Mouse (Mus musculus) forelimb bud, embryonic 11.5 days (tissue): ENCODE results near the gene Thap12.
A peak's percentile ranks its signal among the peaks of the same experiment; 100 is the strongest.

ENCODE experiments used
- DNase-seq: peaks from one replicate; pipeline ENCODE4 v3.0.0-alpha.2; 2012; ENCODE audit warnings: low read depth, low spot score

The Thap12 gene

DNA sequence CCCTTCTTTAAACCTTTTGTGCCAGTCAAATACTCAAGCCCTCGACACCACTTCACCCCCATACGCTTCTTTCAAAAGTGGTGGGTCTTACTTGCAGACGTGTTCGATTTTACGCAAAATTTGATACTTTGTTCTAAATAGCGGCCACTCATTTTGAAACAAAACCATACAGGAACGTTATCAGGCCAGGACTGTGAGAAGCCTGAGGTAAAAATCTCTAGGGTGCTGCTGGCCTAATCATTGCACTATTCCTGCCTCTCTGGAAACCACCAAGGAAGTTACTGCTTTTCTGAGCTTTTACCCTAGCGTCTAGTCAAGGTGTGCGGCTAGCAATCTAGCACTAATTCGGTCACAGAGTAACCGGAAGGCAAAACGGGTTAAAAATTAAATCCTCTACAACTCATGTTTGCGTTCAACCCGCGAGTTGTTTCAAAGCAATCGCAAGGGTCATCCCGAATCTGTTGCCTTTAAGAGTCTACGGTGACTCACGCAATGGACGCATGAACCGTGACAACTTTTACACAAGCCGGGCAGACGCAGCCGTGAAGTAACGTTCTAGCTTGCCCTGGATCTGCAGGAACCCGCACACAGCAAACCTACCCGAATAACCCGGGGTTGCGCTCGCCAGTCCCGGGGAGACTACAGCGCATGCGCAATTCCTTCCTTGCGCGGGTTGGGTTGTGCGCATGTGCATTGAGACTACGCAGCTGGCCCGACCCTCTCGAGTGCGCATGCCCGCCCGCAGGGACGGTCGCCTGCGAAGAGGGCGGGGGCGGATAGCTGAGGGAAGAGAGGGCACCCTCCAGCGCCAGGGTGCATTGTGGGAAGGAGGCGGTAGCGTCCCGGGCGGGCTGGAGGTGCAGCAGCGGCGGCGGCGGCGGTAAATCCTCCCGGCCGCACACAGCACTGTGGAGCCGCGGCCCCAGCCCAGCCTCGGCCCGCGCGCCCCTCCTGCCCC lies at the start of gene Thap12:
TSS of gene Thap12 (plus strand) at position 821 of the 958 bp plus-strand sequence.
- peak; percentile 98 for DNase-seq

DNA sequence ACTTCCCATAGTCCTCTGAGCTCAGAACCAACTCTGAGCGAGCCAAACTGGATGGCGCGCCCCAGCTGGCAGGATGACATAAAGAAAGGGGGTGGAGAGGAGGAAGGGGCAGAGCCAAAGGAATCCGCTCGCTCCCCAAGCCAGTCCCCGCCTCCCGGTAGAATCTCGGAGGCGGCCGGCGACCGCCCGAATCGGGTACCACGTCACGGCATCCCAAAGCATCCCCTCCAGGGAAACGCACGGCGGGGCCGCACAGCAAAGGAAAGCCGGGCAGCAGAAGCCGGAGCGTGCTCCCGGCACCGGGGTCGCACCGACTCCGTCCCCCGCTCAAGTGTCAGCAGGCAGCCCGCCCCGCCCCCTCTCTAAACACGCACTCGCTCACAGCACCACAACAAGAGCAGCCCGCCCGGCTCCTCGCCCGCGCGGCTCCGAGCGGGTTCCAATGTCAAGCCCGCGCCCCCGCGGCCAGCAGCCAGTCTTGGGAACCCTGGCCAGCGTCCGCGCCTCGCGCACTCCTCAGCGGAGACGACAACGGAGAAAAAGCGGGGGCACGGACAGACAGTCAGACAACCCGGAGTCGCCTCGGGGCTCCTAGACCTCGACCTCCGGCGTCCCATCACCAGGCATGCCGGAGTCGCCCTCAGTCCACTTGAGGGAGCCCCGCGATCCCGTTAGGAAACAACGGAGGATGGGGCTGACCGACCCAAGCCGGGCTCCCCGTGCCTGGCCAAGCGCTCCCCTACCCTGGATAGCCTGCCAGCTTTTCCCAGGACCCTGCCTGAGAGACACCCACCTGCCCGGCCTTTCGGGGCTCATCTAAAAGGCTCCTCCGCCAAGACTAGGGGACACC lies 47.0 kb upstream of the Thap12 start:
- DNase-seq, result peak; percentile 74

DNA sequence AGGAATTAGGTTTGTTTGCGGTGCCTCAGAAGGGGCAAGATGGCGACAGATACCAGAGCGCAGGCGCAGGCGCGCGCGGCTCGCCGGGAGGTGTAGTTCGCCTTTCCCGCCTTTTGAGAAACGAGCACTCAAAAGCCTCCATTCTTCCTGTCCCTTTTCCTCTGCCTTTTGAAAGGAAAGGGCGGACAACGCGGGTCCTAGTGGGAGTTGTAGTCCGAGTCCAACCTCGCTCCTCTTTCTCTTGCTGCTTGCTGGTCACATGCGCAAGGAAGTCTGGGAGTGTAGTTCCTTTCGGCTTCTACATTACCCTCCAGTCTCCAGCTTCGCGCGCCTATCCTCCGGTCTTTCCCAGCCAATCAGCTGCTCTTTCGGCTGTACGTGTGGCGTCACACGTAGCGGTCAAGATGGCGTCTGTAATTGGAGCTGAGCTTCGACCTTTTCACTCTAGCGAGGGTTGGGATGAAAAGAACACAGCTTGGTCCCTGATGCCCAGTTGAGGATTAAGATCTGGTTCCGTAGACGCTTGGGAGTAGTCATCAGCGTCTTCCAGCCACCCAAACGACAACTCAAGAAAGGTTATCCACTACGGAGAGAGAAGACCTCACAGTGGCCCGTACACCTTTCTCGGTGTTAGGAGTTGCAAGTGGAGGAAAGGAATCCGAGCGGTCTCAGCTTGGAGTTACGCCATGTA lies 46.2 kb upstream of the Thap12 start, which contains the start of gene Emsy:
TSS of gene Emsy (minus strand) at position 253 of the 691 bp plus-strand sequence.
- DNase-seq, result peak; percentile 99

DNA sequence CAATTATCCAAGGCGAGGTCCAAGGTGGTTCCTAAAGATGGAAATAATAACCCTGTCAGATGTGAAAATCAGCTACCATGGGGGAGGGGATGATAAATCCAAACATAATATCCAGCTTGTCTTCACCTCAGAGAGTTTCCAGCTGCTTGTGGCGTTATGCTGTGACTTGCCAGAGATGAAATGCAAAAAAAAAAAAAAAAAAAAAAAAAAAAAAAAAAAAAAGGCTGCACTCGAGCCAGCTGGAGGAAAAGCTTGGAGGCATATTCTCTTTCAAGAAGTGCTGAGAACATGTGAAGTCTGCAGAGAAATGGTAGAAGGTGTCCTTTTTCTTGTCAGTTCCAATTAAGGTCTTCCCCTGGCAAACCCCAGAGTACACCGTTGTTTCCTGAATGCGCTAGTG lies 37.7 kb upstream of the Thap12 start:
- DNase-seq, result peak; percentile 45

DNA sequence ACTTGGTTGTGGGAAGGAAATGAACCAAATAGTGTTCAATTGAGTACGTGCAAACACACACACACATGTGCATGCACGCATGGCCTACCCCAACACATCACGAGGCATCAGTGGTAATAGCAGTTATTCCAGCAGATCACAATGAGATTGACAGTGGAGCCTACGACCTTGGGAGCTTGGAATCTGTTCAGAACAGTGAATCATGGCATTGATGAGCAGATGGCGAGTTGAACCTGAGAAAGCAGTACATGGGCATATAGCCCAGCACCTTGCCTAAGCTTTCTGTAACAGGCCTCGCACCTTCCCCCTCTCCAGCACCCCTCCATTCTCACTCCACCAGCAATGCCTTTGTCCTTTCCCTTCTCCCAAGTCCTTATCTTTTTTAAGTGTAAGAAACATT lies 37.2 kb upstream of the Thap12 start:
- DNase-seq, result no peak

DNA sequence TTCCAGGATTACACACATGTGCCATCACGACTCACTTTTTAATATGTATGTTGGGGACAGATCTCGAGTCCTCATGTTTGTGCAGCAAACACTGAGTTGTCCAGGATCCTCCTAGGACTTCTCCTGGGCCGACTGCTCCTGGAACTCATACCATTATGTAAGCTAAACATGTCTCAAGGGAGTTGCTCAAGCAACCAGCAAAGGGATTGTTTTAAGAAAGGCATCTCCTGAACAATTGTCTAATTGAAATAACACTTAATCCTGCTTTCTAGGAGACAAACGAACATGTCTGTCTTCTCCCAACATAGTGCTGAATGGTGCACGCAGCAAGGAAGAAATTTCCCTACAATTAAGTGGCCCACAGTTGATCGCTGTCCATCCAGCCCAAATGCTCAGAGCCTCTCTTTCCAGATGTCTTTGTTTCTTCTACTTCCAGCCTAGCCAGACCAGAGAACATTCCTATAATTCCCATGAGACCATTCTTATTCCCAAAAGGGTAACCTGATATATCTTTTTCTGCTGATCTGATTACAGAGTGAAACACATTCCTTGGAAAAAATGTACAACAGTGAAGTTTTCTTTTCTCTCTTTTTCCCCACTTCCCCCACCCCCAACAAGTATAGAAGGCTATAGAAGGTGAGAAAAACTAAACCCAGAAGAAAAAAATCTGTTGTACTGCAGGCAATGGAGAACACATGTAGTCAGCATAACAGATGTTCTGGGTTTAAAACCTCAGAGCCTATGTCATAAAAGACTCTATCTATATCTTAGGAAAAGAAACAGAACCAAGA lies 34.8 kb upstream of the Thap12 start:
- peak; percentile 85 for DNase-seq

DNA sequence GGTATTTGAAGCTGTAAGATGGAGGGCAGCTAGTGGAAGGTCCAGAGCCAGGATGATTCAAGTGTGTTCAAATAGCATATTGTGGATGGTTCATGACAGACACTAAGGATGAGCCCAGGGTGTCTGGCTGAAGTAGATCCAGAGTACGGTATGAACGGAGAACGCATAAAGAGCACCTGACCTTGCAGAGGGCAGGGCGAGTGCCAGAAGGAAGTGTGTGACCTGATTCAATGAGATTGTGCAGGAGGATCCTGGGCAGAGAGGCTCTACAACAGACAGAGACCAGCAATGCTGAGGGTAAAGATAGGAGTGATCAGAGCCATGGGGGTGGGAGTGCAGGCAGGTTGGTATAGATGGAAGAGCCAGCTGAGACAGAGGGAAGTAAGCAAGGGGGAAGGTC lies 32.1 kb upstream of the Thap12 start:
- DNase-seq, result no peak

DNA sequence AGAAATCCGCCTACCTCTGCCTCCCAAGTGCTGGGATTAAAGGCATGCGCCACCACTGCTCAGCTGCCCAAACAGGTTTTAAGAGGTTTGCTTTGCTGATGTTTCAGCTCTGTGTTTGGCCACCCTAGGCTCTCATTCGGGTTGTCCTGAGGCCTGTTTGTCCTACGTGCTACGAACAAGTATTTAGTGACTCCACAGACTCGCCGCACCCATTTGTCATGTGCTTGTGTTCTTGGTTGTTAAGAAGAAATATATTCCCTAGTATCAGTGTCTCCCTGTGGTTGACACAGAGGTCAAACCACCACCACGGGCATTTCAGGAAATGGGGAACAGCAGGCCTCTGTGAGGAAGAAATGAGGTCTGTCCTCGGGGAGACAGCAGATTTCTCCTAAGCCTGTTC lies 31.5 kb upstream of the Thap12 start:
- no peak for DNase-seq

DNA sequence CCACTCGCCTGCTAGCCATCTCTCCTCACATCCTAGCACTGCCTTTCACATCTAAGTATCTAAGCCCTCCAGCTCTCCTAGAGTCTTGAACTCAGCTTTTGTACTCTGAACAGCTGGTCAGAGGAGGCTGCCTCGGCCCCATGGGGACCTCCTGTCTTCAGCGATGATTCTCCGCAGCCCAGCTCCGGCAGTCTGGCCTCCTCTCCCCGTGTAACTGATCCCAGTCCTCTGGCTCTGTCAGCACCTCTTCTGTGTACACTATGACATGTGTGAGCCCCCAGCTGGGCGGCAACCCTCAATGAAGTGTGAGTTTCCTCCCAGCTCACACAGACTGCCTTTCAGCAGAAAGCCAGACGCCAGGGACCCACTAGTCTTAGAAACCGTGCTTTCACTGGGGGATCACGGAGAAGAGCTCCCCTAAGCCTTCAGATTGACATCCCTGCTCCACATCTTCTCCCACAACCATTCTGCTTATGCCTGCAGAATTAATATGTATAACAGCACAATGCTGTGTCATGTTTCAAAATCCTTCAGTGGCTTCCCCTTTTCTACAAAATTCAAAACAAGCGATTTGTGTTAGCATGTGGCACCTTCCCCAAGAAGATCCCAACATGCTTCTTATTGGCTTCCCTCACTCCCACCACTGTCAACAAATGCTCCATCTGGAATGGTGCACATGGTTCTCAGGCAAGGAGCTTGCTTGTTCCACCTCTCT lies 30.5 kb upstream of the Thap12 start:
- peak; percentile 75 for DNase-seq

DNA sequence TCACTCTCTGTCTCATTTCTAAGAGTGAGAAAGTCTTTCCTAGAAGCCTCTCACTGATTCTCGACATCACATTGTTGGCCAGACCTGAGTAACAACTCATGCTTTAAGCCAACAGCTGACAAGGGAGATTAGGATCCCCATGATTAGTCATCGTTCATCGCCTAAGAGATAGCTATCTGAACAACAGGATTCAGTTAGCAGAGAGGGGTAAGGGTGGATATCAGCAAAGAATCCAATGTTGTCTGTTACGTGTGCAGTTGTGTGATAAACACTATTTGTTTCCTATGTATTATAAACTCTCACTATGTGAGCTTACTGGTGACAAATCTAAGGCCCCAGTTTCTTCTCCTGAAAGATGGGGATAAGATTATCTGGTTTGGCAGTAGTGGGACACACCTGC lies 28.6 kb upstream of the Thap12 start:
- DNase-seq, result no peak

DNA sequence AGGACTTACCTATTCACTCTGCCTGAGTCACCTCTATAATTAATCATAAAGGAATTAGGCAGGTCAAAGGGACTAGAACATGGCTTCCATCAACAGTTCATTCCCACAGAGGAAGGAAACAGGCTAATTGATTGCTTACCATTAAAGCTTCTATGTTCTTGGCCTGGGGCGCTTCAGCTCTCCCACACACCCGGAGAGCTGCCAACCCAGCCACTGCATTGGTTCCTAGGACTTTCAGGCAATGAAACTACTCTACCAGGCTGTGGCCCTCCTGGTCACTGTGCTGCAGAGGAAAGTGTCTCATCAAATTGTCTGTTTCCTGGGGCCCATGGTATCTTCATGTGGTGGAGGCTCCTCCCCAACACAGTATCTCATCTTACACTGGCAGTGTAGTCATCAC lies 25.4 kb upstream of the Thap12 start:
- no peak for DNase-seq

DNA sequence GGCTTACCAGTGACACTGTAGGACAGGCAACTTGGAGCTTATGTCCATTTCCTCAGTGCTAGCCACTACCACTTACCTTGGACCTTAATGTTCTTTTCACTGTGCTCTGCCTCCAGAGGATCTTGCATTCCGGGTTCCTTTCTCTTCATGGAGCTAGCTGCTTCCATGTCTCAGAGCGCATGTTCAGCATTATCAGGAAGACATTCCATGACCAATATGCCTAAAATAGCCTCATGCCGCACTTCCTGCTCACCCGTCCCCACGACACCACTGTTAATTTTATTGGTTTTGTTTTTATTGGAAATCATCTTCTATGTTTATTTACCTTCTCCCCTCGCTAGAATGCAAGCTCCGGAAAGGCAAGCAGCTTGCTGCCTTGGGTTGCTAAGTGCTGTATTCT lies 24.5 kb upstream of the Thap12 start:
- DNase-seq, result no peak

DNA sequence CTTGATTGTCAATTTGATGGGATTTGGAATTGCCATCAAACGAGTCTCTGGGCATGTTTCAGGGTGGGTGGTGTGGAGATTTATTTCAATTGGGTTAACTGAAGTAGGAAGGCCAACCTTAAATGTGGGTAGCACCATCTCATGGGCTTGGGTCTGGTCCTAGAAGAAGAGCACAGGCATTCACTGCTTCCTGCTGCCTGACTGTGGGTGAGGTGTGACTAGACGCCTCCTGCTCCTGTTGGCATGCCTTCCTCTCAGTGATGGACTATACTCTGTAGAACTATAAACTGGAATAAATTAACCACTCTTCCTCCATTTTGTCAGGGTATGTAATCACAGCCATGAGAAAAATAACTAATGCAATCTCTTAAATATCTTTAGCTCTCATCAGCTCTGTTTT lies 22.2 kb upstream of the Thap12 start:
- no peak for DNase-seq

DNA sequence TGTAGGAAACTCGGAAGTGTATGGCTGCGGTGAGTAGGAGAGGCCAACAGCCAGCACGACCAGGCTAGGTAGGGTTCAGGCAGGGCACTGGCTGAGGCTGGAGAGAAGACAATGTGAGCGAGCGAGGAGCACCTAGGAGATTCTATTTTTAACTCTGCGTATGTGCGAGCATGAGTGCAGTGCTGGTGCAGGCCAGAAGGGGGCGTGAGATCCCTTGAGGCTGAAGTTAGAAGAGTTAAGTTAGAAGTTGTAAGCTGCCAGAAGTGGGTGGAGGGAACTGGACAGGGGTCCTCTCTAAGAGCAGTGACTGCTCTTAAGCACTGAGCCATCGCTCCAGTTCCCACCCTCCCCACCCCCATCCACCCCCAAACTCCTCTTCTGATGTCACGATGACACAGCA lies 20.1 kb upstream of the Thap12 start:
- no peak for DNase-seq

DNA sequence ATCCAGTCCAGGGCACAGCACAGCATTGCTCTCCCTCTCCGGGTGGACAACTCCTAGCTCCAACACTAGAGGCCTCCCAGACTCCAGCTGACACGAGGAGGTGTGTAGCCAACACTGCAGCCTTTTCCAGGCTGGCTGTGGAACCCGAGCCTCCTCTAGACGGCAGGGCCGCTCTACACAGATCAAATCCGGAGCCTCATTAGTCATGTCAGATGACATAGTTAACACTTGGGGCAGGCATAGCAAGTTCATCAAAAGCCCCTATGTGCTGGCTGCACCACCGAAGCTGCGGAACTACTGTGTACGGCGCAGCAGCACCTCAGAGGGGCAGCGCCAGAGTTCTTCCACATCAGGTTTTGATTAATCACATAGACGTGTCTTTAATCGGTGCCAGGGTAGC lies 17.0 kb upstream of the Thap12 start:
- peak; percentile 75 for DNase-seq

DNA sequence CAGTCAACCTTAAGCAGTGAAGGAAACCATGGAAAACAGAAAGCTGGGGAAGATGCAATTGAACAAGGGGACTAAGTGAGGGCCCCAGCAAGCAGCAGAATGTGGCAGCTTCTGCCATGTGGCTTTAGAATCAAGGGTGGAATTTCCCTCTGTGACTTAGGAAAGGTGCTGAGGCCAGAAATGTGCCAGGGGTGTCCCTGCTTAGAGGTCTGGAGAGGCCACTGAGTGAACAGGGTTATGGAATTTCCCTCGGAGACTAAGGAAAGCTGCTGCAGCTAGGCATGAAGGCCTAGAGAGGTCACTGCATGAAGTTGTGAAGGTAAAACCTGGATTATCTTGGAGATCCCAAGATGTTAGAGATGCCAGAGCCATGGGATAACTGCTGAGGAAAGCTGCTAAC lies 12.8 kb upstream of the Thap12 start:
- no peak for DNase-seq

DNA sequence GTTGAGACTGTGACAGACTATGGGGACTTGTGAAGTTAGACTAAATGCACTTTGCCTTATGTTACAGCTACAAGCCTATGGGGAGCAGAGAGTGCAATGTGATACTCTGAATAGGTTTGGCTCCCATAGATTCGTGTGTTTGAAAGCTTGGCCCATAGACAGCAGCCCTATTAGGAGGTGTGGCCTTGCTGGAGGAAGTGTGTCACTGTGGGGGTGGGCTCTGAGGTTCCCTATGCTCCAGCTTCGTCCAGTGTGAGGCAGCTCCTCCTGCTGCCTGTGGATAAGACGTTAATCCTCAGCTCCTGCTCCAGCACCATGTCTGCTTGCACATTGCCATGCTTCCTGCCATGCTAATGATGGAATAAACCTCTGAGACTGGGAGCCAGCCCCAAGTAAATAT lies 12.1 kb upstream of the Thap12 start:
- DNase-seq, result no peak

DNA sequence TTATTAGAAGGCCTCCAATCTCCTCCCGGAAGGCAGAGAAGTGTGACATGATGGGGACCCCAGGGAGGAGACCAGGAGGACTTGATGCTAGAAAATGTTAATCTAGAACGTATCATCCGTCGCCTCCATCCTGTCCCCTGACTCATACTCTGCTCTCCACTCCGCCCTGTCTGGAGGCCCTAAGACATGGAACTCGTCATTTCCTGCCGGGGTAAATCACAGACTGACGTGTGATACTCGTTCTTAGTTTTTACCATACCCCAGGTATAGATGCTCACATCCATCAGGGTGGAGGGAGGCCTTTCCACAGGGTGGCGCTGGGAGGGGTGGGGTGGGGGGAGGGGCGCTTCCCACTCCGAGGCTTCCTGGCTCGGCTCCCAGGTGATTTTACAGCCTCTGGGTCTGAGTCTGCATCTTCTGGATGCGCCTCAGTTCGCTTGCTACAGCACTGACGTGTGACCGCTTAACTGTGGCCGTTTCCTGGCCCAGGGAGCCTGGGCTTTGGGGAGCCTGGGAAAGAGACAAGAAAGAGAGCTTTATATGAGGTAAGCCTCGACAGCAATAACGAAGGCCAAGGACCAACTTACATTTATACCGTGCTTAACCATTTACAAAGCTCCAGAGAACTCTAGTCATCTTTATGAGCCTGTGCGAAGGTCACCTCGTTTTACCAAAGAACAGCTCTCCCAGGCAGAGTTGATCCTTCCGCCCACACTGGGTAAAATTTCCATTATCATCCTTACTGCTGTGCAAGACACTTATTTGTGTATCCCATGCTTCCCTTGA lies 9.9 kb upstream of the Thap12 start:
- DNase-seq, result no peak

DNA sequence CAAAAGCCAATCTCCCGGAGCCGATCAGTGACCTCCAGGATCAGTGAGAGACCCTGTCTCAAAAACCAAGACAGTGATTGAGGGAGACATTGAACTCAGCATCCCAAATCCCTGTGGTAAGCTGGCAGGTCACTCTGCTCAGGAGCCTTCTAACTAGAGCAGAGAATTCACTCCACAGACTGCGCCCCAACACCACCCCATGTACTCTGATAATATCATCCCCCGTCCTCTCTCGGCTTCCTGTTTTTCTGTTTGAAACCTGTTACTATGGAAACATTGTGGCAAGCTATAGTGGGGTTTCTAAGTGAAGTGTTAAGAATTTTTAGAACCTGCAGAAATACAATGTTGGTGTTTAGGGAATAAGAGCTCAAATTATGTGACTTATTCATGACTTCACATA lies 8.9 kb upstream of the Thap12 start:
- no peak for DNase-seq

DNA sequence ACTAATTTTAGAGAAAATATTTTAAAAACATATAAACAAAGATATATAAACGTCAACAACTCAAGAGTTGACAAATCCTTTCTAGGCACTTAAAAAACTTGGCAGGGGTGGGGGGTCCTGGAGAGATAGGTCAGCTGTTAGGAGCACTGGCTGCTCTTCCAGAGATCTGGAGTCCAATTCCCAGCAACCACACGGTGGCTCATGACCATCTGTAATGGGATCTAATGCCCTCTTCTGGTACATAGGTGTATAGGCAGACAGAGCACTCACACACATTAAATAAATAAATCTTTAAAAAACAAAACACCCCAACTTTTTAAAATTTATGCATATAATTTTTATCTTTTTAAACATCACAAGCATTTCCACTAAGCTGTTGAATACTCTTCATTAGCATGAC lies 5.4 kb upstream of the Thap12 start:
- DNase-seq, result no peak
